Mouse (Mus musculus): ENCODE results near the gene 4930522H14Rik. TPM values are rescaled to one million over a fixed set of nuclear protein-coding genes. Genes with fewer than 3 reads are reported as not detected.

The 4930522H14Rik gene
- polyA plus RNA-seq, 1 experiment from 2014 or later, result not detected

GRCm38 (mm10) chr4:109472566-109472965 lies 58.5 kb downstream of the 4930522H14Rik start:
- no peak overlapping the region for H3K4me2 ChIP-seq (replicated peaks)
- no peak for ATAC-seq (ENCODE audit: low FRiP score)
- no peak overlapping the region for H3K9ac ChIP-seq
- 96% methylated on average over 3 of the region's 3 CpGs for WGBS
- no peaks in the 10 kb centered on the region for H3K27me3 ChIP-seq
- H3K4me3 ChIP-seq, result no peak overlapping the region
- H3K4me1 ChIP-seq, result peaks cover 8% of the 10 kb centered on the region
- H3K9me3 ChIP-seq (replicated peaks), result no peaks in the 10 kb centered on the region
- peaks cover 6% of the 10 kb centered on the region for H3K36me3 ChIP-seq
- H3K27ac ChIP-seq, result no peak overlapping the region

- H3K27ac ChIP-seq, result no peak overlapping the region
- no peaks in the 10 kb centered on the region for H3K27me3 ChIP-seq
- peaks cover 8% of the 10 kb centered on the region for H3K4me1 ChIP-seq
- no peaks in the 10 kb centered on the region for H3K9me3 ChIP-seq (replicated peaks)
- H3K4me2 ChIP-seq (replicated peaks), result no peak overlapping the region
- peaks cover 6% of the 10 kb centered on the region for H3K36me3 ChIP-seq
- no peak overlapping the region for H3K4me3 ChIP-seq
- ATAC-seq (ENCODE audit: low FRiP score), result no peak
- no peak overlapping the region for H3K9ac ChIP-seq
Measured at GRCm38 (mm10) chr4:109471606-109472005, 59.5 kb downstream of the 4930522H14Rik start.

- no peak for ATAC-seq (ENCODE audit: low FRiP score)
- H3K9me3 ChIP-seq (replicated peaks), result no peaks in the 10 kb centered on the region
- H3K4me2 ChIP-seq (replicated peaks), result no peak overlapping the region
Measured at GRCm38 (mm10) chr4:109467687-109468086, 63.4 kb downstream of the 4930522H14Rik start.

DNA sequence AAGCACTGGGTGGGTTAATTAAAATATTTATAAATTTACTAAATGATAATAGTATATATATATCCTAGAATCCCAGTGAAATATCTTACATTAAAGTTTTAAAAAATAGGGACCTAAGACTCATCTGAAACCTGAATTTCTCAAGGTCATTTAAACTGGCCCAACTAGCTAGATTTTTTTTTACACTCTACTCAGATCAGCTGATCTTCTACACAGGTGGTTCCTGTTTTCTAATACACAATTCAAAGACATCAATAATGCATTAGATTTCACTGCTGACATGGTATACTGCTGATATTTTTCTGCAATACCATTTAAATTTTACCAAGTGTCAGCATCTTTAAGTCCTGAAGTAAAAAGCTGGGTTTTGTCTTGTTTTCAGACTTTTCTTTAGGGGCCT lies 67.2 kb downstream of the 4930522H14Rik start:
- H3K9me3 ChIP-seq (replicated peaks), result no peaks in the 10 kb centered on the region
- H3K27ac ChIP-seq, result no peak overlapping the region
- H3K4me3 ChIP-seq, result no peak overlapping the region
- ATAC-seq (ENCODE audit: low FRiP score), result no peak
- 0 out of 2 replicates have a peak, but pooled peaks cover 2% of the 10 kb centered on the region for H3K4me1 ChIP-seq
- H3K27me3 ChIP-seq, result no peaks in the 10 kb centered on the region
- H3K36me3 ChIP-seq, result no peaks in the 10 kb centered on the region
- no peak overlapping the region for H3K4me2 ChIP-seq (replicated peaks)
- no peak overlapping the region for H3K9ac ChIP-seq

More at GRCm38 (mm10) chr4:109467687-109468086, 63.4 kb downstream of the 4930522H14Rik start:
- Histone ChIP-seq H3K9ac (no peak overlapping the region), H3K27me3 (no peaks in the 10 kb centered on the region), H3K4me1 (peaks cover 2% of the 10 kb centered on the region; the same call in 1 of the 2 replicates), H3K36me3 (peaks cover 5% of the 10 kb centered on the region; the same call in 1 of the 2 replicates), H3K4me3 (no peak overlapping the region), H3K27ac (no peak overlapping the region)

DNA sequence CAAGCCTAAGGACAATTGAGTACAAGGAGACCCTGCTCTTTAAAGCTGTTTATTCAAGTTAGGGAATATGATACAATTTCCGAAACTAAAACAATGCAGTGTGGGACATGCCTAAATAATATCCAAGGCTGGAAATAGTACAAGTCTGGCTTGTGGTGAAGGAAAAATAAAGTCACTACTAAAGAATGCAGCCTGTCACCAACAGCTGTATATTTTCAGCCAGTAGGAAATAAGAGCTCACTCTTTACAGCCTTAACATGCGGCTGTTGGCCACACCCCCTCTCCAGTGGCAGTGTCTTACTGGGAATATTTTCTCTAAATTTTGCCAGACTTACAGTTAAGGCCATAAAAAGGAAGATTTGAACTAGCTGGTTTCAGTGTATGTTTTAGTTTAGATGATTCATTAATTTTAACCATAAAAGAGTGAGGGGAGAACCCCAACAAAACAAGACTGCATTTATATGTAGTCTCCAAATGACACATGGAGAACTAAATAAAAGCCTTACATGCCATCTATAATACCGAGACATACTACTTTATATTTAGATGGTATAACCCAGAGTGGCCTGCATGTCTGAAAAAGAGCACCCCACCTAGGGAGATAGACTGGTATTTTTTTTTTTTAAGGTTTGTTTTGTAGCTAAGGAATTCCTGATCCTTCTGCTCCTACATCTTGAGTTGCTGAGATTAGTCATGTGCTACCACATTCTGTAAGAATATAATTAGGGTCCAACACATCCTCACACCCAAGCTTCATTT lies 70.5 kb downstream of the 4930522H14Rik start:
- H3K9me3 ChIP-seq (replicated peaks), result no peaks in the 10 kb centered on the region
- ATAC-seq (ENCODE audit: low FRiP score), result no peak
- H3K27me3 ChIP-seq, result no peaks in the 10 kb centered on the region
- H3K9ac ChIP-seq, result no peak overlapping the region
- H3K4me3 ChIP-seq, result no peak overlapping the region
- WGBS, result 76% methylated on average over 3 of the region's 3 CpGs
- peaks cover under 1% of the 10 kb centered on the region; the same call in 1 of the 2 replicates for H3K36me3 ChIP-seq
- no peak overlapping the region for H3K4me2 ChIP-seq (replicated peaks)
- H3K27ac ChIP-seq, result no peak overlapping the region
- 0 out of 2 replicates have a peak, but pooled peaks cover 2% of the 10 kb centered on the region for H3K4me1 ChIP-seq

GRCm38 (mm10) chr4:109456821-109457220 lies 74.3 kb downstream of the 4930522H14Rik start:
- H3K9ac ChIP-seq, result no peak overlapping the region
- no peaks in the 10 kb centered on the region for H3K9me3 ChIP-seq (replicated peaks)
- H3K27ac ChIP-seq, result no peak overlapping the region
- H3K4me3 ChIP-seq, result no peak overlapping the region
- peaks cover 13% of the 10 kb centered on the region; the same call in 1 of the 2 replicates for H3K36me3 ChIP-seq
- no peak overlapping the region for H3K4me2 ChIP-seq (replicated peaks)
- 89% methylated on average over 6 of the region's 6 CpGs for WGBS
- no peak for ATAC-seq (ENCODE audit: low FRiP score)
- no peaks in the 10 kb centered on the region for H3K27me3 ChIP-seq
- H3K4me1 ChIP-seq, result 0 out of 2 replicates have a peak, but pooled peaks cover 2% of the 10 kb centered on the region

Other genes with a start within 250 kb of the 4930522H14Rik start
- gene Ttc39a, start 124.7 kb downstream of the 4930522H14Rik start, polyA plus RNA-seq (2016; fragmentation: Nextera tagmentation; extraction: Ambion mirVana), result 2.2 and 2.3 TPM in 2 replicates
- gene Rnf11, start 46.6 kb downstream of the 4930522H14Rik start, polyA plus RNA-seq (2016; fragmentation: Nextera tagmentation; extraction: Ambion mirVana), result 68.2 and 75.6 TPM in 2 replicates
- gene Cdkn2c, start 135.9 kb upstream of the 4930522H14Rik start, polyA plus RNA-seq (2016; fragmentation: Nextera tagmentation; extraction: Ambion mirVana), result 7.3 and 8.8 TPM in 2 replicates
- 45.5 and 47.0 TPM in 2 replicates for gene Faf1, start 145.3 kb upstream of the 4930522H14Rik start, polyA plus RNA-seq (2016; fragmentation: Nextera tagmentation; extraction: Ambion mirVana)